28 mouse cellular contexts compared by ENCODE assay signal in the genomic region with DNA sequence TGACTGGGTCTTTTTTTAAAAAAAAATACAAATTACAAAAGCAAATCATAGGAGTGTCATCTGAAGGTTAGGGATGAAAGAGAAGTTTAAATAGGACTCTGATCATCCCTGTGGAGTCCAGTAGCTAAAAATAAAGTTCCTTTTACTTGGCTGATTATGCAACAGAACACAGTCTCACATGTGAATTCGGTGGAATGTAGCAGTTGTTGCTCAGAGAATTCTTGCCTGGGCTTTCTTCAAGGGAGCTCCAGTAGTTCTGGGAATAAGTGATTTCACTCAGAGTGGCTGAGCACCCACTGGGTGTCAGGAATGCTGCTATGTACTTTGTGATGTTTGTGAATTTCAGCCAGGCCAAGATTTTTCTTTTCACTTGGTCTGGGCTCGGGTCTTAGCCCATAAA. TPM values are rescaled to one million over a fixed set of nuclear protein-coding genes. Genes with fewer than 3 reads are reported as not detected.
A peak's percentile ranks its signal among the peaks of the same experiment; 100 is the strongest.
DNase-seq lines count a peak whose midpoint lies in the region; TF ChIP-seq lines count a peak whose summit lies in the region.
"Had no signal": no experiment of that assay in that cellular context is flagged by ENCODE, and none has a peak within 500 bp of the region (broad histone marks: within the 10 kb centered on the region; RNA-seq: fewer than 3 reads in every experiment).

No protein-coding gene starts in this region.

- no peak for TF ChIP-seq CTCF in layer of hippocampus, adult 2 months (conservative IDR thresholded peaks at IDR 0.05)

- peak overlapping the region; percentile 43; the same call in 1 of the 2 replicates for H3K27ac ChIP-seq in layer of hippocampus, adult 2 months
- H3K27ac ChIP-seq: embryonic facial prominence, embryonic 10.5 days; embryonic facial prominence, embryonic 15.5 days; forebrain, embryonic 12.5 days; heart, embryonic 10.5 days; heart, embryonic 15.5 days; hindbrain, embryonic 14.5 days; limb, embryonic 12.5 days; midbrain, embryonic 10.5 days; midbrain, embryonic 15.5 days; neural tube, embryonic 15.5 days; stomach, postnatal 0 days had no signal

- intact Hi-C loops in heart, postnatal 36 days (cut with DNase I), result no loop called here

- peak; percentile 60 for DNase-seq in heart, adult 11 months
- no peak for DNase-seq in heart, postnatal 36 days
- no peak for DNase-seq in layer of hippocampus, adult 2 months (ENCODE audit: low spot score in 2 of 2)
- no peak for DNase-seq in layer of hippocampus, adult 18-20 months (ENCODE audit: low spot score in 2 of 2)
- DNase-seq in right cerebral cortex, adult 18-20 months, result peak; percentile 2
- no peak for DNase-seq in right cerebral cortex, postnatal 36 days (ENCODE audit: low spot score in 2 of 2)
- DNase-seq in adrenal gland, adult 18-20 months (ENCODE audit: low spot score in 2 of 2), result no peak
- DNase-seq: adrenal gland, postnatal 25 days; cerebellum, adult 2 months; cerebellum, postnatal 25 days; gastrocnemius, postnatal 36 days; layer of hippocampus, adult 9-11 months; retina, postnatal 1 day; right cerebral cortex, postnatal 25 days; thymus, adult 18-20 months; thymus, postnatal 25 days had no signal

- H3K4me3 ChIP-seq in layer of hippocampus, adult 2 months, result no peak overlapping the region
- H3K4me3 ChIP-seq: embryonic facial prominence, embryonic 10.5 days; embryonic facial prominence, embryonic 15.5 days; forebrain, embryonic 12.5 days; heart, embryonic 10.5 days; heart, embryonic 15.5 days; limb, embryonic 12.5 days; midbrain, embryonic 10.5 days; midbrain, embryonic 15.5 days; neural tube, embryonic 15.5 days had no signal

RNA-seq across cellular contexts. Expression of a gene that starts 30.5 kb away (rescaled TPM):
- total RNA-seq in heart, postnatal 36 days (2021), result 10 to 100 TPM; 39.7 to 42.0 TPM
- total RNA-seq in layer of hippocampus, adult 2 months (2021), result 10 to 100 TPM in 1 of 2 experiments, 1 to 10 TPM in 1; 8.5 to 15.0 TPM
- 10 to 100 TPM; 10.8 to 15.3 TPM for total RNA-seq in layer of hippocampus, adult 18-20 months (2021)
- total RNA-seq in adrenal gland, adult 18-20 months (2021), result 10 to 100 TPM; 12.6 to 17.3 TPM
- total RNA-seq: MEL had no signal

Comparison
In these comparisons a context has a peak if more than half of its experiments do, and no peak if none do; other contexts are left out.
1. DNase-seq: peak in heart, adult 11 months (single experiment) and right cerebral cortex, adult 18-20 months (single experiment); none in heart, postnatal 36 days (0 of 2), layer of hippocampus, adult 2 months (0 of 2), layer of hippocampus, adult 18-20 months (0 of 2), right cerebral cortex, postnatal 36 days (0 of 2) and adrenal gland, adult 18-20 months (0 of 2).